Mouse (Mus musculus): ENCODE results near the gene Rsl1. TPM values are rescaled to one million over a fixed set of nuclear protein-coding genes. Genes with fewer than 3 reads are reported as not detected.
A peak's percentile ranks its signal among the peaks of the same experiment; 100 is the strongest.
"Not testable (repeated sequence)": the region's sequence is repeated elsewhere in the genome, so short reads cannot be mapped to it uniquely, and the experiment has no call there.

Gene Rsl1
- 7.5 and 7.8 TPM in 2 replicates for polyA plus RNA-seq (2015; fragmentation: Nextera tagmentation; extraction: Ambion mirVana)

- H3K27ac ChIP-seq, result peak within 1 kb of the TSS; percentile 78
- peak within 1 kb of the TSS; percentile 71 for H3K4me3 ChIP-seq (replicated peaks)
- H3K4me2 ChIP-seq (replicated peaks), result peak within 1 kb of the TSS; percentile 64
- WGBS, result under 1% methylated on average over 17 of the region's 17 CpGs
- H3K9ac ChIP-seq, result peak within 1 kb of the TSS; percentile 65
- peak; percentile 99 for ATAC-seq
- H3K9me3 ChIP-seq; H3K27me3 ChIP-seq (replicated peaks); H3K36me3 ChIP-seq; H3K4me1 ChIP-seq (replicated peaks): not testable (repeated sequence)
Measured at GRCm38 (mm10) chr13:67172991-67173722, at the start of gene Rsl1. TSS of gene Rsl1 (plus strand) at chr13:67173182.

- H3K27ac ChIP-seq, result no peak overlapping the region
- no peaks in the 10 kb centered on the region for H3K9me3 ChIP-seq
- no peak overlapping the region for H3K9ac ChIP-seq
- H3K27me3 ChIP-seq (replicated peaks), result no peaks in the 10 kb centered on the region
- no peak overlapping the region for H3K4me2 ChIP-seq (replicated peaks)
- no peak for ATAC-seq
- WGBS, result 91% methylated on average over 1 of the region's 1 CpGs
- H3K36me3 ChIP-seq, result no peaks in the 10 kb centered on the region
- H3K4me1 ChIP-seq (replicated peaks), result no peaks in the 10 kb centered on the region
- no peak overlapping the region for H3K4me3 ChIP-seq (replicated peaks)
Measured at GRCm38 (mm10) chr13:67124460-67124859, 48.5 kb upstream of the Rsl1 start.

GRCm38 (mm10) chr13:67127507-67127906 is 45.5 kb upstream of the Rsl1 start:
- H3K4me2 ChIP-seq (replicated peaks), result peak overlapping the region; percentile 83; the same call in 1 of the 2 replicates
- peak; percentile 4; the same call in 1 of the 2 replicates for ATAC-seq
- H3K36me3 ChIP-seq; H3K4me3 ChIP-seq (replicated peaks); H3K9me3 ChIP-seq; H3K27ac ChIP-seq; H3K9ac ChIP-seq; H3K4me1 ChIP-seq (replicated peaks); H3K27me3 ChIP-seq (replicated peaks): not testable (repeated sequence)
- WGBS, result 76% methylated on average over 10 of the region's 10 CpGs

- Histone ChIP-seq H3K27me3 (replicated peaks) (no peaks in the 10 kb centered on the region), H3K36me3 (no peaks in the 10 kb centered on the region), H3K9me3 (no peaks in the 10 kb centered on the region), H3K4me1 (replicated peaks) (no peaks in the 10 kb centered on the region), H3K27ac (0 out of 2 replicates have a peak overlapping the region, but pooled peaks have one; percentile 40), H3K4me2 (replicated peaks) (peak overlapping the region; percentile 83), H3K9ac (peak overlapping the region; percentile 65), H3K4me3 (replicated peaks) (peak overlapping the region; percentile 66)
- peak; percentile 98 for ATAC-seq
- 1% methylated on average over 18 of the region's 18 CpGs for WGBS
Measured at GRCm38 (mm10) chr13:67128038-67128721, 44.8 kb upstream of the Rsl1 start.

- not testable (repeated sequence) for H3K27ac ChIP-seq; H3K36me3 ChIP-seq; H3K4me3 ChIP-seq (replicated peaks); ATAC-seq; H3K4me1 ChIP-seq (replicated peaks); H3K27me3 ChIP-seq (replicated peaks); H3K9ac ChIP-seq; H3K4me2 ChIP-seq (replicated peaks); H3K9me3 ChIP-seq
- 65% methylated on average over 4 of the region's 4 CpGs for WGBS
Measured at GRCm38 (mm10) chr13:67166122-67166521, 6.9 kb upstream of the Rsl1 start.

GRCm38 (mm10) chr13:67173723-67174055 is 707 bp downstream of the Rsl1 start:
- no peak for ATAC-seq
- Histone ChIP-seq H3K9ac (peak overlapping the region; percentile 65), H3K4me3 (replicated peaks) (peak overlapping the region; percentile 71), H3K9me3 (no peaks in the 10 kb centered on the region), H3K27ac (no peak overlapping the region), H3K4me2 (replicated peaks) (peak overlapping the region; percentile 64), H3K36me3 (0 out of 2 replicates have a peak, but pooled peaks cover 4% of the 10 kb centered on the region), H3K27me3 (replicated peaks) (no peaks in the 10 kb centered on the region), H3K4me1 (replicated peaks) (no peaks in the 10 kb centered on the region)
- 16% methylated on average over 5 of the region's 5 CpGs for WGBS

- Histone ChIP-seq H3K9me3 (no peaks in the 10 kb centered on the region), H3K4me1 (replicated peaks) (no peaks in the 10 kb centered on the region), H3K4me2 (replicated peaks) (peak within 1 kb of the TSS; percentile 71), H3K4me3 (replicated peaks) (peak within 1 kb of the TSS; percentile 72), H3K9ac (peak within 1 kb of the TSS; percentile 69), H3K27ac (peak within 1 kb of the TSS; percentile 44; the same call in 1 of the 2 replicates), H3K36me3 (no peaks in the 10 kb centered on the region), H3K27me3 (replicated peaks) (no peaks in the 10 kb centered on the region)
- ATAC-seq, result peak; percentile 96
- 3% methylated on average over 13 of the region's 13 CpGs for WGBS
Measured at GRCm38 (mm10) chr13:67194340-67194894, 21.4 kb downstream of the Rsl1 start, which contains the start of gene Zfp455. TSS of gene Zfp455 (plus strand) at chr13:67194506.

GRCm38 (mm10) chr13:67201656-67202055 is 28.7 kb downstream of the Rsl1 start:
- Histone ChIP-seq H3K36me3 (no peaks in the 10 kb centered on the region), H3K9ac (no peak overlapping the region), H3K9me3 (no peaks in the 10 kb centered on the region), H3K4me3 (replicated peaks) (no peak overlapping the region), H3K27ac (no peak overlapping the region), H3K4me1 (replicated peaks) (no peaks in the 10 kb centered on the region), H3K27me3 (replicated peaks) (no peaks in the 10 kb centered on the region), H3K4me2 (replicated peaks) (no peak overlapping the region)
- no peak for ATAC-seq
- 75% methylated on average over 3 of the region's 3 CpGs for WGBS

- no peak overlapping the region for H3K27ac ChIP-seq
- ATAC-seq, result no peak
- no peaks in the 10 kb centered on the region for H3K27me3 ChIP-seq (replicated peaks)
- H3K4me3 ChIP-seq (replicated peaks), result no peak overlapping the region
- 53% methylated on average over 4 of the region's 4 CpGs for WGBS
- H3K4me2 ChIP-seq (replicated peaks), result no peak overlapping the region
- H3K9me3 ChIP-seq, result no peaks in the 10 kb centered on the region
- H3K9ac ChIP-seq, result no peak overlapping the region
- no peaks in the 10 kb centered on the region for H3K4me1 ChIP-seq (replicated peaks)
- H3K36me3 ChIP-seq, result no peaks in the 10 kb centered on the region
Measured at GRCm38 (mm10) chr13:67214015-67214607, 41.1 kb downstream of the Rsl1 start.

Other genes starting within 250 kb of the Rsl1 start
- 2.4 and 3.1 TPM in 2 replicates for gene Zfp712, start 112.0 kb upstream of the Rsl1 start, polyA plus RNA-seq (2015; fragmentation: Nextera tagmentation; extraction: Ambion mirVana)
- gene Zfp708, start 75.2 kb upstream of the Rsl1 start, polyA plus RNA-seq (2015; fragmentation: Nextera tagmentation; extraction: Ambion mirVana), result 3.6 and 4.6 TPM in 2 replicates
- gene Gm28557, start 64.6 kb upstream of the Rsl1 start, polyA plus RNA-seq (2015; fragmentation: Nextera tagmentation; extraction: Ambion mirVana), result 2.5 and 3.3 TPM in 2 replicates
- gene Rslcan18, start 56.9 kb upstream of the Rsl1 start, polyA plus RNA-seq (2015; fragmentation: Nextera tagmentation; extraction: Ambion mirVana), result 0.09 and 0.20 TPM in 2 replicates
- gene Zfp759, start 51.5 kb upstream of the Rsl1 start, polyA plus RNA-seq (2015; fragmentation: Nextera tagmentation; extraction: Ambion mirVana), result 1.7 and 2.1 TPM in 2 replicates
- 1.4 and 2.0 TPM in 2 replicates for gene Zfp455, start 21.3 kb downstream of the Rsl1 start, polyA plus RNA-seq (2015; fragmentation: Nextera tagmentation; extraction: Ambion mirVana)
- 1.7 TPM in 2 replicates for gene Zfp458, start 105.3 kb downstream of the Rsl1 start, polyA plus RNA-seq (2015; fragmentation: Nextera tagmentation; extraction: Ambion mirVana)
- gene Zfp457, start 133.3 kb downstream of the Rsl1 start, polyA plus RNA-seq (2015; fragmentation: Nextera tagmentation; extraction: Ambion mirVana), result 0.49 and 0.53 TPM in 2 replicates
- 1.9 and 2.7 TPM in 2 replicates for gene Zfp595, start 159.4 kb downstream of the Rsl1 start, polyA plus RNA-seq (2015; fragmentation: Nextera tagmentation; extraction: Ambion mirVana)
- 0.38 TPM in 1 of 2 replicates, not detected in the other for gene Gm28044, start 187.4 kb downstream of the Rsl1 start, polyA plus RNA-seq (2015; fragmentation: Nextera tagmentation; extraction: Ambion mirVana)
- gene Zfp953, start 187.4 kb downstream of the Rsl1 start, polyA plus RNA-seq (2015; fragmentation: Nextera tagmentation; extraction: Ambion mirVana), result 1.0 and 1.2 TPM in 2 replicates
- 0.39 and 0.55 TPM in 2 replicates for gene Gm28041, start 202.6 kb downstream of the Rsl1 start, polyA plus RNA-seq (2015; fragmentation: Nextera tagmentation; extraction: Ambion mirVana)
- 1.4 and 1.7 TPM in 2 replicates for gene Zfp456, start 202.6 kb downstream of the Rsl1 start, polyA plus RNA-seq (2015; fragmentation: Nextera tagmentation; extraction: Ambion mirVana)
- 4.8 and 5.6 TPM in 2 replicates for gene Zfp429, start 226.6 kb downstream of the Rsl1 start, polyA plus RNA-seq (2015; fragmentation: Nextera tagmentation; extraction: Ambion mirVana)
- 1.6 and 3.0 TPM in 2 replicates for gene Zfp459, start 248.2 kb downstream of the Rsl1 start, polyA plus RNA-seq (2015; fragmentation: Nextera tagmentation; extraction: Ambion mirVana)